Mouse (Mus musculus): Measurements from ENCODE around the gene 5830473C10Rik.

DNA sequence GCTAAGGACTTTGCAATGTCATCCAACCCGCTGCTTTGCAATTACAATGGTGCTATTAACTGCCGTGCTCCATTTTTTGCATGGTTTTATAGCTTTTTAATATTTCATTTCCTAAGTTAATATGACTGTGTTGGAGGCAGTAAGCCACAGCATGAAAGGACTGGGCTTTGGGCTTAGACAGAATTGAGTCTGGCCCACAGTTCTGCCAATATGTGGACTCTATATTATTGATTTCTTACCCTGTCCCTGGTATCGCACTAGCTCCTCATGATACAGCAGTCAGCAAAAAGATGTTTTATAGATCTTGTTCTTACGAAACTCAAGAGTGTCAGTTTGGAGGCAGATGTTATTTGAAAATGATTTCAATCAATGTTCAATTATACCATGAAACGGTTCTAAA lies 85.5 kb downstream of the 5830473C10Rik start:
- no peak for TF ChIP-seq CTCF (IDR thresholded peaks at IDR 0.05; ENCODE audit: control insufficient read depth, insufficient read depth, insufficient read length)
- no peak for TF ChIP-seq MAX (IDR thresholded peaks at IDR 0.05)
